Mouse (Mus musculus) telencephalon, adult 2 months (tissue): ENCODE data around the gene L2hgdh.
A peak's percentile ranks its signal among the peaks of the same experiment; 100 is the strongest.

Experiments used
- DNase-seq: peaks from one replicate; pipeline ENCODE4 v3.0.0-alpha.2; 2011; ENCODE audit warnings: low read depth, low spot score

Gene L2hgdh

GRCm38 (mm10) chr12:69724711-69725460 lies at the start of gene L2hgdh, which contains the start of gene Atp5s:
Gene L2hgdh (minus strand): TSS chr12:69724873.
Gene Atp5s (plus strand): TSS chr12:69724950.
- peak; percentile 80 for DNase-seq

GRCm38 (mm10) chr12:69768841-69769240 lies 44.2 kb upstream of the L2hgdh start:
- DNase-seq = no peak

- no peak for DNase-seq
Measured at GRCm38 (mm10) chr12:69767476-69768258, 43.0 kb upstream of the L2hgdh start.

- DNase-seq = no peak
Measured at GRCm38 (mm10) chr12:69766185-69766904, 41.7 kb upstream of the L2hgdh start.

GRCm38 (mm10) chr12:69765543-69765942 lies 40.9 kb upstream of the L2hgdh start:
- DNase-seq = no peak

GRCm38 (mm10) chr12:69761603-69762002 lies 36.9 kb upstream of the L2hgdh start:
- DNase-seq = no peak

- no peak for DNase-seq
Measured at GRCm38 (mm10) chr12:69760743-69761406, 36.2 kb upstream of the L2hgdh start.

GRCm38 (mm10) chr12:69760014-69760413 lies 35.3 kb upstream of the L2hgdh start:
- DNase-seq = no peak

- no peak for DNase-seq
Measured at GRCm38 (mm10) chr12:69759267-69759885, 34.7 kb upstream of the L2hgdh start.

GRCm38 (mm10) chr12:69758221-69759185 lies 33.8 kb upstream of the L2hgdh start:
- no peak for DNase-seq

GRCm38 (mm10) chr12:69757418-69758141 lies 32.9 kb upstream of the L2hgdh start:
- DNase-seq = no peak

- no peak for DNase-seq
Measured at GRCm38 (mm10) chr12:69756015-69756414, 31.3 kb upstream of the L2hgdh start.

- no peak for DNase-seq
Measured at GRCm38 (mm10) chr12:69753936-69754335, 29.3 kb upstream of the L2hgdh start.

GRCm38 (mm10) chr12:69751864-69752341 lies 27.2 kb upstream of the L2hgdh start:
- DNase-seq = no peak

GRCm38 (mm10) chr12:69744138-69744537 lies 19.5 kb upstream of the L2hgdh start:
- DNase-seq = no peak

GRCm38 (mm10) chr12:69741965-69742364 lies 17.3 kb upstream of the L2hgdh start:
- no peak for DNase-seq

- DNase-seq = no peak
Measured at GRCm38 (mm10) chr12:69733923-69734322, 9.2 kb upstream of the L2hgdh start.

- DNase-seq = no peak
Measured at GRCm38 (mm10) chr12:69733518-69733917, 8.8 kb upstream of the L2hgdh start.

- no peak for DNase-seq
Measured at GRCm38 (mm10) chr12:69732221-69732620, 7.5 kb upstream of the L2hgdh start.
